8 mouse cellular contexts compared by ENCODE assay signal in the genomic region with DNA sequence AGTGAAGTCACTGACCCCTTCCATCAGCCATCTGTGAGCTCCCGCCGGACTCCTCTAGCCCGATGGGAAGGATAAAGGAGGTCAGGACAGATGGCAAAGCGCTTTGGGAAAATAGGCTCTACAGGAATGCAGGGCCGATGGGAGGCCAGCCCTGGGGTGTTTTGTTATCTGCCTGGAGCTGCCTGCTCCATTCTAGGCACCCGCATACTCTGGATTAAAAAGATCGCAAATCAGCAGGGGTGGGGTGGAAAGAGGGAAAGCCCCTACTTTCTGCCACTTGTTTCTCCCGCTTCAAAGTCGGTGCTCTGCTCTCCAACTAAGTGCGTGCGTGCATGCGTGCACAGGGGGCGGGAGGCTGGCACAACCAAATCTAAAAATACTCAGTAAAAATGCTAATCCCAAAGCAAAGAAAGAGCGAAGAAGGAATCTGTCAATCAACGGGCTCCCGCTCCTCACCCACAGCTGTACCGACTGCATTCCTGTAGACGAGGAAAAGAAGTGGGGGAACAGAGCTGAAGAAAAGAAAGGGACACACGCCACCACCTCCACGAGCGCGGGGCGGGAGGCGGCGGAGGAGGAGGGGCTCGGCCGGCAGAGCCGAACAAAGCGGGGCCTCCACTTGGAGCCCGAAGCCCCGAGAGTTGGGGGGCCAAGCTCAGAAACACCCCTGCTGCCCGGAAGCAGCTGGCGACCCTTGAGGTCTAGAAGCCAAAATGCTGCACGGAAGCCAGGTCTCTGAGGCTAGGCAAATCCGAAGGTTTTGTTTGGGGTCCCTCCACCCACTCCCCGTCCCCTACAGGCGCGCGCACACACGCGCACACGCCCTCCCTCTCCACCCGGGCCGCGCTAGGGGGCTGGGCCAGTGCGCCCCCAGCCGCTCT. TPM values are rescaled to one million over a fixed set of nuclear protein-coding genes. Genes with fewer than 3 reads are reported as not detected.
DNase-seq lines count a peak whose midpoint lies in the region; ATAC-seq and TF ChIP-seq lines count a peak whose summit lies in the region.

No protein-coding gene starts in this region.

- H3K4me3 ChIP-seq in heart, embryonic 10.5 days = peak overlapping the region; percentile 80
- H3K4me3 ChIP-seq in embryonic facial prominence, embryonic 12.5 days = peak overlapping the region; percentile 84
- H3K4me3 ChIP-seq in hindbrain, embryonic 14.5 days (replicated peaks; ENCODE audit: low read length) = peak overlapping the region; percentile 71
- peak overlapping the region; percentile 87 for H3K4me3 ChIP-seq in limb, embryonic 14.5 days (replicated peaks; ENCODE audit: low read length)
- H3K4me3 ChIP-seq in neural tube, embryonic 11.5 days (ENCODE audit: low read depth, low read length) = peak overlapping the region; percentile 86

- 0 out of 2 replicates have a peak, but pooled peaks cover 4% of the 10 kb centered on the region for H3K9me3 ChIP-seq in heart, embryonic 10.5 days
- no peaks in the 10 kb centered on the region for H3K9me3 ChIP-seq in embryonic facial prominence, embryonic 12.5 days
- H3K9me3 ChIP-seq in hindbrain, embryonic 14.5 days (ENCODE audit: control insufficient read depth, low read length) = no peaks in the 10 kb centered on the region
- H3K9me3 ChIP-seq in limb, embryonic 14.5 days (ENCODE audit: control insufficient read depth, low read length) = no peaks in the 10 kb centered on the region
- H3K9me3 ChIP-seq in neural tube, embryonic 11.5 days (ENCODE audit: control insufficient read depth, low read length) = 0 out of 2 replicates have a peak, but pooled peaks cover 3% of the 10 kb centered on the region

- peak overlapping the region; percentile 90 for H3K4me2 ChIP-seq in embryonic facial prominence, embryonic 12.5 days (replicated peaks)
- peak overlapping the region; percentile 99 for H3K4me2 ChIP-seq in hindbrain, embryonic 14.5 days (replicated peaks)
- peak overlapping the region; percentile 75 for H3K4me2 ChIP-seq in limb, embryonic 14.5 days (replicated peaks; ENCODE audit: low read depth, low read length, severe bottlenecking)
- H3K4me2 ChIP-seq in neural tube, embryonic 11.5 days (ENCODE audit: low read depth) = peak overlapping the region; percentile 92

- peaks cover 3% of the 10 kb centered on the region; the same call in 1 of the 2 replicates for H3K36me3 ChIP-seq in heart, embryonic 10.5 days
- H3K36me3 ChIP-seq in embryonic facial prominence, embryonic 12.5 days = no peaks in the 10 kb centered on the region
- no peaks in the 10 kb centered on the region for H3K36me3 ChIP-seq in hindbrain, embryonic 14.5 days (replicated peaks; ENCODE audit: control insufficient read depth, insufficient read depth)
- H3K36me3 ChIP-seq in limb, embryonic 14.5 days (ENCODE audit: control insufficient read depth, insufficient read depth, low read length) = peaks cover 4% of the 10 kb centered on the region; the same call in 1 of the 2 replicates
- no peaks in the 10 kb centered on the region; the same call in 1 of the 2 replicates for H3K36me3 ChIP-seq in neural tube, embryonic 11.5 days (ENCODE audit: control insufficient read depth, insufficient read depth, low read length)

- H3K9ac ChIP-seq in embryonic facial prominence, embryonic 12.5 days = peak overlapping the region; percentile 97
- H3K9ac ChIP-seq in hindbrain, embryonic 14.5 days = peak overlapping the region; percentile 73
- H3K9ac ChIP-seq in limb, embryonic 14.5 days (ENCODE audit: low read depth, low read length, severe bottlenecking) = peak overlapping the region; percentile 94
- peak overlapping the region; percentile 94 for H3K9ac ChIP-seq in neural tube, embryonic 11.5 days (ENCODE audit: low read length)

- H3K27ac ChIP-seq in heart, embryonic 10.5 days = peak overlapping the region; percentile 98
- H3K27ac ChIP-seq in embryonic facial prominence, embryonic 12.5 days = peak overlapping the region; percentile 98
- peak overlapping the region; percentile 82 for H3K27ac ChIP-seq in hindbrain, embryonic 14.5 days
- peak overlapping the region; percentile 97 for H3K27ac ChIP-seq in limb, embryonic 14.5 days (replicated peaks; ENCODE audit: low read depth, low read length)
- peak overlapping the region; percentile 89 for H3K27ac ChIP-seq in neural tube, embryonic 11.5 days (ENCODE audit: low read depth, low read length)

- peaks cover 61% of the 10 kb centered on the region for H3K4me1 ChIP-seq in heart, embryonic 10.5 days
- H3K4me1 ChIP-seq in embryonic facial prominence, embryonic 12.5 days = peaks cover 58% of the 10 kb centered on the region
- H3K4me1 ChIP-seq in hindbrain, embryonic 14.5 days (replicated peaks; ENCODE audit: control insufficient read depth, insufficient read depth, low read length) = peaks cover 44% of the 10 kb centered on the region
- peaks cover 38% of the 10 kb centered on the region for H3K4me1 ChIP-seq in limb, embryonic 14.5 days (ENCODE audit: control insufficient read depth, insufficient read depth, low read length)
- H3K4me1 ChIP-seq in neural tube, embryonic 11.5 days (ENCODE audit: control insufficient read depth, insufficient read depth, low read length) = peaks cover 35% of the 10 kb centered on the region

- DNase-seq in heart, embryonic 10.5 days (ENCODE audit: low spot score) = no peak
- DNase-seq in heart, adult 8-10 months (ENCODE audit: low spot score) = no peak
- peak; percentile 44 for DNase-seq in adipocyte (ENCODE audit: low spot score)
- no peak for DNase-seq in hindbrain, embryonic 14.5 days (ENCODE audit: low spot score)
- peak; percentile 52 for DNase-seq in limb, embryonic 14.5 days (ENCODE audit: low spot score)
- DNase-seq in neural tube, embryonic 11.5 days (ENCODE audit: low spot score) = peak; percentile 74
- DNase-seq in yolk sac, embryonic 10.5 days (ENCODE audit: low spot score) = peak; percentile 48

- ATAC-seq in embryonic facial prominence, embryonic 12.5 days (ENCODE audit: insufficient number of reproducible peaks, insufficient read depth, low FRiP score, low TSS enrichment) = 0 out of 2 replicates have a peak, but pooled peaks have one; percentile 19
- ATAC-seq in hindbrain, embryonic 14.5 days (ENCODE audit: low FRiP score) = peak; percentile 18; the same call in 1 of the 2 replicates
- peak; percentile 28; the same call in 1 of the 2 replicates for ATAC-seq in limb, embryonic 14.5 days (ENCODE audit: low FRiP score, low read depth)
- peak; percentile 43 for ATAC-seq in neural tube, embryonic 11.5 days (ENCODE audit: insufficient read depth, low FRiP score, low TSS enrichment)

- WGBS in heart, embryonic 10.5 days = under 1% methylated on average over 47 of the region's 47 CpGs
- under 1% methylated on average over 44 of the region's 47 CpGs for WGBS in embryonic facial prominence, embryonic 12.5 days
- WGBS in hindbrain, embryonic 14.5 days = under 1% methylated on average over 47 of the region's 47 CpGs
- 3% methylated on average over 47 of the region's 47 CpGs for WGBS in limb, embryonic 14.5 days
- under 1% methylated on average over 47 of the region's 47 CpGs for WGBS in neural tube, embryonic 11.5 days

- 0 out of 2 replicates have a peak, but pooled peaks have one; percentile 29 for TF ChIP-seq POLR2A in limb, embryonic 14.5 days (IDR thresholded peaks at IDR 0.05; ENCODE audit: borderline replicate concordance, extremely low read depth, insufficient read depth, insufficient read length)

- no peaks in the 10 kb centered on the region for H3K27me3 ChIP-seq in heart, embryonic 10.5 days (ENCODE audit: insufficient read depth, poor library complexity, severe bottlenecking)
- H3K27me3 ChIP-seq in embryonic facial prominence, embryonic 12.5 days = no peaks in the 10 kb centered on the region
- no peaks in the 10 kb centered on the region; the same call in 1 of the 2 replicates for H3K27me3 ChIP-seq in hindbrain, embryonic 14.5 days (ENCODE audit: control insufficient read depth, insufficient read depth, low read length)
- H3K27me3 ChIP-seq in limb, embryonic 14.5 days (ENCODE audit: control insufficient read depth, insufficient read depth, low read length) = no peaks in the 10 kb centered on the region
- no peaks in the 10 kb centered on the region for H3K27me3 ChIP-seq in neural tube, embryonic 11.5 days (ENCODE audit: control insufficient read depth, insufficient read depth, low read length)

RNA-seq across cellular contexts. Expression of gene Smad3, which starts 1.0 kb away (rescaled TPM):
- polyA plus RNA-seq in heart, embryonic 10.5 days (2016; fragmentation: Nextera tagmentation; extraction: Ambion mirVana) = 15.2 and 20.0 TPM in 2 replicates
- total RNA-seq in heart, adult 8-10 months (2022) = 10 to 100 TPM; 10.1 to 14.1 (median 12.5) TPM
- 37.4 and 38.6 TPM in 2 replicates for polyA plus RNA-seq in embryonic facial prominence, embryonic 12.5 days (2016; fragmentation: Nextera tagmentation; extraction: Ambion mirVana)
- 7.3 and 9.0 TPM in 2 replicates for polyA plus RNA-seq in hindbrain, embryonic 14.5 days (2014; fragmentation: Nextera tagmentation; extraction: Ambion mirVana)
- polyA plus RNA-seq in limb, embryonic 14.5 days (2012; rRNA removed) = 50.9 and 72.1 TPM in 2 replicates
- polyA plus RNA-seq in limb, embryonic 14.5 days (2014; fragmentation: Nextera tagmentation; extraction: Ambion mirVana) = 25.1 and 28.0 TPM in 2 replicates
- 15.2 and 17.6 TPM in 2 replicates for polyA plus RNA-seq in neural tube, embryonic 11.5 days (2014; fragmentation: Nextera tagmentation; extraction: Ambion mirVana)

Comparison
In these comparisons a context has a peak if more than half of its experiments do, and no peak if none do; other contexts are left out.
1. DNase-seq: peak in adipocyte (single experiment), limb, embryonic 14.5 days (single experiment), neural tube, embryonic 11.5 days (single experiment) and yolk sac, embryonic 10.5 days (single experiment); none in heart, embryonic 10.5 days (single experiment), heart, adult 8-10 months (single experiment) and hindbrain, embryonic 14.5 days (single experiment).
2. Peak in every context shown above with its lines, with median percentiles within 50 percentile points of each other: H3K27ac ChIP-seq, H3K4me3 ChIP-seq, ATAC-seq, H3K4me2 ChIP-seq and H3K9ac ChIP-seq.